Mouse (Mus musculus) megakaryocyte, adult 5-6 weeks (primary cell): ENCODE results near the gene Ehd1. TPM values are rescaled to one million over a fixed set of nuclear protein-coding genes. Genes with fewer than 3 reads are reported as not detected.

ENCODE experiments used
- ATAC-seq: 2 replicates; pipeline ENCODE4 v1.8.0; 2016; ENCODE audit warnings: mild to moderate bottlenecking, inconsistent platforms; ENCODE audit not compliant: poor library complexity, severe bottlenecking
- total RNA-seq, 2 experiments: library from RNA; stranded (forward) in 1 of 2; stranded (reverse) in 1 of 2; fragments of 153-499, 151-499 nt in 1 of 2; fragments of 221-1000, 200-1000 nt in 1 of 2; gene quantifications; 2 replicates each; pipeline versions ENCODE4 v1.2.3 to v1.2.4; 2015 to 2017

The Ehd1 gene
- total RNA-seq, 2 experiments from 2014 or later: 24.0 to 27.1 TPM

DNA sequence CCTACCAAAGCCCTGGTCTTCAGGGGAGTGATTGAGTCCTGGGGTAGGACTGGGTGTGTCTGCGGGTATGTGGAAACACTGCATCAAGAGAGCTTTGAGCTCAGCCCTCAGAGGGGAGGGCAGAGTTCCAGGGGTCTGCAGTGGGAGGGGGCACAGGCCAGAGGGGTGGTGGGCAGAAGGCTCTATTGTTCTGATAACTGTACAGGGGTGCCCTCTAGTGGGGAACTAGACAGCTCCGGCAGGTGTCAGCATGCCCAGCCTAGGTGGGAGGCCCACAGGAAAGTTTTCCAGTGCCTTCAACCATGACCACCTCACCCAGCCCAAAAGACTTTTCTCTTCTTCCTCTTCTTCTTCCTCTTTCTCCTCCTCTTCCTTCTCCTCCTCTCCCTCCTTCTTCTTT lies 16.1 kb upstream of the Ehd1 start:
- ATAC-seq: peak; percentile 26; the same call in 1 of the 2 replicates

DNA sequence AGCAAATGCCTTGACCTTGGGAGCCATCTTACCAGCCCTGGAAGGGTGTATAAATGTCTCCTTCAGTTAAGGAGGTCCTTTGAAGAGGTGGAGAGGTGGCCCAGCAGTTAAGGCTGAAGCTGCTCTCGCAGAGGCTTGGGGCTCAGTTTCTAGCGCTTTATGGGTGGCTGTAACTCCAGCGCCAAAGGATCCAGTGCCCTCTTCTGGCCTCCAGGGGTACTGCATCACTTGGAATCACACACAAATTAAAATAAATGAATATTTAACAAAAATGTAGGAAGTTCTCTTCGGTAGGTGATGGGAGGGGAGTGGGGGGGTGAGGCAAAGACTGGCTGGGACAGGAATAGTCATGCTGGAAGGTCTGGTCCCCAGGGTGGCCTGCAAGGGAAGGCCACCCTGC lies 15.6 kb upstream of the Ehd1 start:
- no peak for ATAC-seq

DNA sequence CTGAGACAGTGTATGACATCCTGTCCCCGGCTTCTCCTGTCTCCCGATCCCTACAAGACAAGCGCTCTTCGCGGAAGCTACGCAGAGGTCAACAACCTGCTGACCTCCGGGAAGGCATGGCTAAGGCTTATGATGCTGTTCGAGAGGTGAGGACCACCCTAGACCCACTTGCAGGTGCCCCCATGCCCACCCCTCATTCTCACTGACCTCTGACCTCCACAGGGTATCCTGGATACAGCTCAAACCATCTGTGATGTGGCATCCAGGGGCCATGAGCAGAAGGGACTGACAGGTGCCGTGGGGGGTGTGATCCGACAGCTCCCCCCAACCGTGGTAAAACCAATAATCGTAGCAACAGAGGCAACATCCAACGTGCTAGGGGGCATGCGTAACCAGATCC lies 15.1 kb upstream of the Ehd1 start:
- no peak for ATAC-seq

DNA sequence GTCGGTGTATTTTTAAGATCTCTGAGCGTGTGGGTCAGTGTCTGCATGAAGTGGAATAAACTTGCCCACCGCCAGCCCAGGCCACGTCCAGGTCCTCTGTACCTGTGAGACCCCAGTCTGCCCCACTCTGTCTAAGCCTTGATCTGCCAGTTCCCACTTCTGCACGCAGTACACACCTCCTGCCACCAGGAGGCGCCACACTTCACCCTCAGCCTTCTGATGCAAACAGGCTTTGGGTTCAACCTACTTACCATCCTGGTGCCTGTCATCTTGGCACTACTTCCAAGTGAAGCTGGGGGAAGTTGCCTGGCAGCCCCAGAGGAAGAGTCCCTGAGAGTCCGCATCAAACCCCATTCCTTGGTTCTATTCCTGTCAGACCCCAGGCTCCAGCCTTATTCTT lies 14.3 kb upstream of the Ehd1 start:
- ATAC-seq: peak; percentile 86

DNA sequence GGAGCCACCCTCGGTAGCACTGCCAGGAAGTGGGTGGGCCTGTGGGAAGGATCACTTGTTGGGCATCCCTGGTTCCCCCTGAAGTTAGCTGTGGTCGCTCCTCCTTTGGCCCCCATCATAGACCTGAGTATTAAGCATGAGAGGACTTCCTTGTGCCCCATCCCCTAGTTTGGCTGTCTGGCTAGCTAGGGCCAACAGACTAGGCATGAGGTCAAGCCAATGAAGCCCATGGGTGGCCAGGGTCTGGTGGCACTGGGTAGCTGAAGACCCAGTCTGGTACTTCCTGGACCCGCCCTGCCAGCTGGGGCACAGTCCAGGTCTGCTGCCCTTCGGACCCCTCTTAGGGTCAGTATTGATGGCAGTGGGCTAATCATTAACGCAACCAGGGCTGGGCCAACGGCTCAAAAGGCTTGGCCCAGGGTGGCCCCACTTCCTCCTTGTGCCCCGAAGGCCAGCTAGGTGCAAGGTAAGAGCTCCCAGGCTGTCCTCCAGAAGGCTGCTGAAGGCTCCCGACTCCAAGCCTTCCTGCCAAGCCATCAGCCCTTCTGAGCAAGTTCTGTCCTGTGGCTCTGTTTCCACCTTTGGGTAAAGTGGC lies 13.6 kb upstream of the Ehd1 start:
- no peak for ATAC-seq

DNA sequence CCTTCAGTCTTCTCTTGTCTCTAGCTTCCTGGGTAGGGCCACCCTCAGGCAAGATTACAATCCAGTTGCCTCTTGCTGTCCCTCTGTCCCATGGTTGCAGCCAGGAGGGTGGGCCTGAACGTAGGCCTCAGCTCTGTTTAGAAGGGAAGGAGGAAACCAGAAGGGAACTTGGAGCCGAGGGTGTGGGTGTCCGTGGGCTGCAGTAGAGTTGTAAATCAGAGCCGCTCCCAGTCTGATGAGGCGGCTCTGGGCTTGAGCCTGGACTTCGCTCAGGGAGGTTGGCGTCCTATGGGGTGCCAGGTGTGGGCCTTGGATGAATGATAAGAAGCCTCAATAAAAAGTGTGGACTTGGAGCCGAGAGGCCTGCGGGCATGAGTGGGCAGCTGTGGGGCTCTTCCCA lies 12.3 kb upstream of the Ehd1 start:
- no peak for ATAC-seq

DNA sequence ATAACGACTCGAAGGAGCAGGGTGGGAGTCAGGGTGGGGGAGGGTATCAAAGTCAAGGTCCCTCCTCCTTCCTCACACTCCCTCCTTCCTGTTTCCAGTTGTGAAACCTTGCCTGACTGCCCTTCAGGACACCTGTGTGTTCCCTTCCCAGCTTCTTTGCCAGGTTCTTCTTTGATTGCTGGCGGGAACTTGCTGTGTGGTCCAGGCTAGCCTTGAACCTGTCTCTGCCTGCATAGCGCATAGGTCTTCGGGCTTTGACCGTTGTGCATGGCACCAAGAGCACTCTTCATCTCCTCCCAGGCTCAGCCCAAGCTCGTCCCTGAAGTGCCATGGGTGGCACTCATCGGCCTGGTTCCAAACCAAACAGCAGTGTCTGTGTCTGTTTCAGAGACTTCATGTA lies 11.6 kb upstream of the Ehd1 start:
- no peak for ATAC-seq

DNA sequence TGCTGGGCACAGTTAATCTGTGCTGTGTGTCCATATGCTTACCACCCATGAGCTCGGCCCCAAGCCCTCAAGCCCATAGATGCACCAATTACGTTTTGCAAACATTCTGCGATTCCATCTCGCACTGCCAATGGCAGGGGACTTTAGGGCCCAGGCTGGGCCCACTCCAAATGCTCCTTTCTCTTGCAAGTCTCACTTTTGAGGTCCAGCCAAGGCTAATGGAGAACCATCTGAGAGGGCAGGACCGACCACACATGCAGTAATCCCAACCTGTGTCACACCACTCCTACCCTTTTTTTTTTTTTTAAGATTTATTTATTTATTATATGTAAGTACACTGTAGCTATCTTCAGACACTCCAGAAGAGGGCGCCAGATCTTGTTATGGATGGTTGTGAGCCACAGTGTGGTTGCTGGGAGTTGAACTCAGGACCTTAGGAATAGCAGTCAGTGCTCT lies 10.8 kb upstream of the Ehd1 start:
- ATAC-seq: no peak

DNA sequence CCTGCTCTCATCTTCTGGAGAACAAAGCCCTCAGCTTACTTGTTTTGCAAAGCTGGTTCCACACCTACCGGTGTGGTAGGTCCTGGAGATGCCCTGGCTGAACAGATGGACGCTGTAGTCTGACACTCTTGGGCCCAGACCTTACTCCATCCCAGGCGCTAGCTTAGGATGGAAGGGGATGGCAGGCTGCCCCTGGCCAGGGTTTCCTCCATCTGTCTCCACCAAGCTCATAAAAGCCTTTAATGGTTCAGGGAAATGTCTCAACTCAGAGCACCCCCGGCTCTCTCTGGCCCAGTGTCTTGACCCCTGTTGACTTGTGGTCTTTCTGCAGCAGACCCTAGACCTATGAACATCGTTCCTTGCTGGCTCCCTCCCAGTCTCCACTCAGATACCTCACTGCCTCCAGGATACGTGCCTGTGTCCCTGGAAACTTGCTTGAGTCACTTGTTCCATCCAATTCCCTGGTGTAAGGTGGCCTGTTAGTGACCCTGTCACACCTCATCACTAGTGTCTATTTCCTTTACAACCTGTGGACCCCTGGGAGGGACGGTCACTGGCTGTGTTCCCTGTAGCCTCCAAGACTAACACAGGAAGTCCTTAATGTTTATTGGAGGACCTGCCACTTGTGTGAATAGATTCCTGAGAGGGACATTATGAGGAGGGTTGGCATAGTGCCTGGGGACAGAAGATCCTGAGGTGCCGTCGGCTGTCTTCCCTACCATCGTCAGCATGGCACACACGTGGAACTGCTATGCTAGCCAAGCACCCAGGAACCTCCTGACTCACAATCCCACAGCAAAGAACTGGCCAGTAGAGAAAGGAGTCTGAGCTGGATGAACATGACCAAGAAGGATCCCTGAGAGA lies 9.0 kb upstream of the Ehd1 start:
- ATAC-seq: 0 out of 2 replicates have a peak, but pooled peaks have one; percentile 2

DNA sequence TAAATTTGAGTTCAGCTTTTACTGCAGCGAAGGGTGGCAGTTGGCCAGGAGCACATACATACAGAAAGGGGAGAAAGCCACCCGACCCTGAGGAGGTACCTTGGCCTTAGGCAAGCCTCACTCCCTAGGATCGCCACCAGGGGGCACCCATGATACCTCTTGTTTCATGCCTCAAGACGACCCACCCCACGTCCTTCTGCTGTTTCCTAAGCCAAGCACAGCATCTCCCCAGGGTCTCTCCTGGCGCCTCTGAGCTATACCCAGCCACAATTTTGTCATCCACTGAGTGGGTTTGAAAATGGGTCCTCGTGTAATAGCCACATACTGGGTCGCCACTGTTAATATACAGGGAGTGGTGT lies 8.4 kb upstream of the Ehd1 start:
- peak; percentile 88 for ATAC-seq

DNA sequence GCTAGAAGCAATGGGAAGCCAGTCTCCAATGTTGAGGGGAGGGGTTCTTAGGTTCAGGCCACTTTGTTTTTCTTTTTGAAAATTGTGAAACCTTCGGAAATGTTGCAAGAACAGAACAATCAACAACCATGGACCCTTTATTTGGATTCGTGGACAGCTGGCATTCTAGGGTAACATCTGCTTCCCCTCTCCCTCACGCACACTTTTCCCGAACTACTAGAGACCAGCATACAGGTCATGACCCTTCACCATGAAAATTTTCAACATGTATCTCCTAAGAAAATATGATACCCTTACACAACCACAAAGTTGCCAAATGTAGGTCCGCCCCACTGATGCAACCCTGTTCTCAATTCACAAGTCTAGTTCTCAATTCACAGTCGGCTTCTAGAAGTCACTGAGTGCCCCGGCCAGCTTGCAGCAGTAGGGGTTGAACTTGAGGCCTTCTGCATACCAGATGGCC lies 7.8 kb upstream of the Ehd1 start:
- ATAC-seq: peak; percentile 70

DNA sequence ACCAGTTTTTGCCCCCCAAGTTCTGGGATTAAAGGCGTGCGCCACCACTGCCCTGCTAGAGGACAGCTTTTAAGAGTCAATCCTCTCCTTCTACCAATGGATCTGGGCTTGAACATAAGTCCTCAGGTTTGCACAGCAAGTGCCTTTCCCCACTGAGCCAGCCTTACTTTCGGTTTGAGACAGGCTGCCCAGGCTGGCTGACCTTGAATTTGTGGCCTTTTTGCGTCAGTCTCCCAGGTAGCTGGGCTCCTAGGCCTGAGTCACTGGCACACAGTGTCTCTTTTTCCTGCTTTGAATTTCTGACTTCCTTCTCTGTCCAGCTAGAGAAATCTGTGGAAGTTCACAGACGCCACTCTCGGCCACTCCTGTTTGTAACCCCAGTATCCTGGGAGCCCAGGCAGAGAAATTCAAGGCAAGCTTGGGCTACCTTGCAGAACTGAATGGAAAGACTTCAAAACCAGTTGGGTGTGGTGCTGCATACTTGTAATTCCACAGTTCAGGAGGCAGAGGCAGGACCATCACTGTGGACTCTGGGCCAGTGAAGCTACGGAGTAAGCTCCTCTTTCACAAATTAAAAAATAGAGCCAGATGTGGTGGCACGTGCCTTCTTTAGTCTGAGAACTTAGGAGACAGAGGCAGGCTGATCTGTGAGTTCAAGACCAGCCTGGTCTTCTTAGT lies 6.6 kb upstream of the Ehd1 start:
- ATAC-seq: no peak

DNA sequence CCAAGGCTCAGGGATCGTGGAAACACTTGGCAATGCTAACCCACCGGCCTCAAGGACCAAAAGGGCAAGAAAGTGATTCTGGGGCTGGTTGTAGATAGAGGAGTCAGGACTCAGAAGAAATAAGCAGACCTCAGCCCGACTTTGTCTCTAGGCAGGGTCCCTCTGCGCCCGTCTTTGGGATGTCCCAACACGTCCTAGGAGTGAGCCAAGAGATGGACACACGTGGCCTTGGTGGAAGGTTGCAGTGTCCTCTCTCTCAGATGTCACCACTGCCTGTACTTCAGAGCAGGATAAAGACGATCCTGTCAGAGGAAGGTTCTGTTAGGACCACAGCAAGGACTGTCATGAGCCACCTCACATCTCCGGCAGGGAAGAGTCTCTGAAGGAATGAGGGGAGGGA lies 5.9 kb upstream of the Ehd1 start:
- no peak for ATAC-seq

DNA sequence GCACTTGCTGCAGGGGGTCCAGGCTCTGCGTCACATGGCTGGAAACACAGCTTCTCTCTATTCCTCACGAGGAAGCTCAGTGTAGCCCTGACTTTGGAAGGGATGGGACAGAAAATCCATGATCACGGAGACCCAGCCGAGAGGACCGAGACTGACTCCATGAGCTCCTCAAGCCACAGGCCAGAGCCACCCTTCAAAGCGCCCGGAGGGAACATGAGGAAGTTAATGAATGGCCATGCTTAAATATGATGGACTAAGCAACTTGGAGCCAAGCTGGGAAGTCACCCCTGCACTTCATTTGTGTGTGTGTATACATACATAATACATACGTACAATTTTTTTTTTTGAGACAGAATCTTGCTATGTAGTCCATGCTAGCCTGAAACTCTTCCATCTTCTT lies 5.3 kb upstream of the Ehd1 start:
- ATAC-seq: no peak

DNA sequence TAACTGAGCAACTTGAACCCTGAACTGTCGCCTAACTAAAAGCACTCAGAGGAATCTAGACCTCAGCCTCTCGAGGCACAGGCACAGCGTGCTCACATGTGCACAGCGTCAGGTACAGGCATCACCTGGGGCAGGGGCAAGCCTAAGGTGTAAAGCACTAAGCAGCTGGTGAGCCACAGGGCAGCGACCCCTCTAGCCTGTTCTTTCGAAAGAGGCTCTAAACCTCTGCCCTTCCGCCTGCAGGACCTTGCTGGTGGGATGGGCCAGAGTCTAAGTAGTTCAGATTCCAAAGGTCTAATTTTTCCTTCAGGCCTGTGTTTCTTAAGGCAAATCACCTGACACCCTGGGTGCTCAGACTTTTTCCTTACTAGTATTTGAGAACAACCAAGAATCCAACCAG lies 4.5 kb upstream of the Ehd1 start:
- no peak for ATAC-seq

DNA sequence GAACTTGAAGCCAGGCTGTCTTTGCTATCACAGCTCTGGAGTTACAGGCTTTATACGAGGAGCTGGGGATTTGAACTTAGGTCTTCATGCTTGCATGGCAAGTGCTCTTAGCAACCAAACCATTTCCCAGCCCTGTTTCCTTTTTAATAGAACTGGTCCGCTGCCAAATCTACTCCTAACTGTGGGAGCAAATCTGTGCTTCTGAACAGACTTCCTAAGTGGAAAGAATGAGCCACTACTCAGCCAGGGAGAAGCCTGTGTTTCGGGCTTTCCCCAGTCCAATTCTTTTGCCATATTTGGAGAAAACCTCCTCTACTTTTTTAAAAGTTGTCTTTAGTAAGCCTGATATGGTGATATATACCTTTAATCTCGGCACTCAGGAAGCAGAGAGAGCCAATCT lies 3.8 kb upstream of the Ehd1 start:
- ATAC-seq: no peak

DNA sequence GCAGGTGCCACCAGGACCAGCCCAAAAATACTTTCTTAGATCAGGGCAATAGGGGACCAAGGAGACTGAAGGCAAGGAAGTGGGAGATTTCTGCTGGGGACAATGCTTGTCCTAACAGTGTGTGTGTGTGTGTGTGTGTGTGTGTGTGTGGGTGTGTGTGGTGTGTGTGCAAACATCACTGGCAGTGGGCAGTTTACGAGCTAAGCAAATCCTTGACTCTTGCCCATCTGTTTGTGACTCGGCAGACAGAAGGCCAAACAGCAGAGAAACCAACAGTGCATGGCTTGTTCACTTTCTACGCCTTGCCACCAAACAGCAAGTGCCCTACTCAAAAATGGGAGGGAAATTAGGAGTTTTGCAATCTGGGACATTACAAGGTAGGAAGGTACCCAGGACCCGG lies 2.9 kb upstream of the Ehd1 start:
- ATAC-seq: no peak

DNA sequence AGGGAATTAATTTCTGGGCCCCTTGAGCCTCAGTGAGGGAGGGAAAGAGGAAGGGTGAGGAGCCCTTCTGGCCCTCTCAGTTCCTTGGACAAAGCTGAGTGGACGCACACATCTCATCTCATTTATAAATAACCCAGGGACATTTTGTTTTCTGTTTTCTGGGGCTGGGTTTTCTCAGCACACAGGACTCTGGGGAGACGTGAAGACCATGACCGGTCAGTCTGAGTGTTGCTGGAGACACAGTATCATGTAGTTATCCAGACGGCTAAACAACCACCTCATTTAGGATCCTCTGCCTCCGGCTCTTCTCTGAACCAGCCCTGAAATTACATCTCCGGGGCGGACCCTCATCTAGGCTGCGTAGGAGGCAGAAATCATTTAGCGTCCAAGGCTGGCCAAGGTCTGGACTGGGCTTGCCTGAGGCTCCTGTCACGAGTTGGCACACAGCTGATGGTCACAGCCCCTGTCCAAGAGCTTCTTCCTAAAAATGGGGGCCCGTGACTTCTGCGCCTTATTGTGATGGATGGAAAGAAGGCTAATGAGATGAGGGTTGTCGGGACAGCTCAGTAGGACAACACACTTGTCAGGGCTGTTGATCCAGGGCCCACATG lies 2.4 kb upstream of the Ehd1 start:
- ATAC-seq: no peak

DNA sequence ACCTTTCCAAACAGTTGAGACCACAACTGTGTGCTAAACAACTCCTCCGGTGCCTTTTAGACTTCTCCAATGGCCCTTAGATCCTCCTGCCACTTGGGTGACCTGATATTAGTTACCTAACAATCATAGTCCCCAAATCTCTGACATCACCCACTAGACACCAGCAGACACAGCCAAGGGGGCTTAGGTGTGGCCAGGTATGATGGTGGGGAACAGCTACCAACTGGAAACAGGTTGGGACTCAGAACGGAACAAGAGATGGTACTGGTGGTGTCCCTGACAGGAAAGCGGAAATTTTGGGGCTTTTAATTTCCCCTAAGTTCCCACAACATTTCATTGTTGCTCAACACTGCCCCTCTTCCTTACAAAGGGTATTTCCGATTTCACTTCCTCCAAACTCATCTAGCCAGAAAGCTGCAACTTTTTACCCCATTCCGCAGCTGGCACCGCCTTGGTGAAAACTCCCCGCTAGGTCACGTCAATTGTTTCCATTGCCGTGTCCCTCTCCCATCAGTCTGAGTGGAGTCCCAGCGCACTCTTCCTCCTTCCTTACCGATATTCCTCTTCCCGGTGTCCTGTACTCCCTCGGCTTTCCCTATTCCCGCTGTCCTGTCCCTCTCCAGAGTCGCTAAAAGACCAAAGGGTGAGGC lies 660 bp upstream of the Ehd1 start:
- ATAC-seq: peak; percentile 17

DNA sequence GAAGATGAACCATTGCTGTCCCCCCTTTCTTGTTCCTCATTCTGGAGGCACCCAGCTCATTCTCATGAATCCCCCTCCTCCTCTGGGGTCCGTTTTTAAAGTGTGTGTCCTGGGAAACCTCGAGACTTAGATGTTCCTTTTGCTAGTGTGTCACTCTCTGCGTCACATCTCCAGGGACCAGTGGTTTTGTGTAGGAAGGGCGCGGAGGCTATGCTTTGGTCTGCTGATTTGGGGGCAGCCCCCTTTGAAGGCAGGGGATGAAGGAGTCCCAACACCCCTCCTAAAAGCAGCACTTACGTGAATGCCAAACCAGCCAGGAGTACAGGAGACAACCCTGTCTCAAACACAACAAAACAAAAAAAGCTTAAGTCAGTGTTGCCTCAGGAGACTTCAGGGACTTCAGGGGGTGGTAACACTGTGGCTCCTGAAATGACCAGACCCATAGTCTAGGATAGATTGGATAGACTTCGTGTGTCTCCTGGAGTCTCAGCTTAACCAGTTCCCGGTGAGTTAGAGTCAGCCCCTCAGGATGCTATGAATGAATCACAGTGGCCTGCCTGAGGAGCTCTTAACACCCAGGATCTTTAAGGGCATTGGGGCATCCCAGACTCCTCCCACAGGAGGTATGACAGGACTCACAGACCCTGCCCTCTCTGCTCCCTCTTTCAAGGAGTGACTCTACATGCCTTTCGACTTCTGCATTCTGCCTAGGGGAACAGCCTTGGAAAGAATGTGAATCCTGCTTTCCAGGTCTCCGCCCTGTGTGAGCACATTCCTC lies 1.3 kb downstream of the Ehd1 start:
- ATAC-seq: peak; percentile 54
